Mouse (Mus musculus) MEL (cell line): ENCODE results near the gene Mllt11. TPM values are rescaled to one million over a fixed set of nuclear protein-coding genes. Genes with fewer than 3 reads are reported as not detected.

Experiments
- DNase-seq: peaks from one replicate; pipeline ENCODE4 v3.0.0; 2011; ENCODE audit warnings: low read depth, low spot score
- H3K27ac ChIP-seq: 2 replicates; pipeline ENCODE4 v1.5.1; 2012; ENCODE audit warnings: low read depth, mild to moderate bottlenecking, control low read depth, low read length, moderate library complexity; ENCODE audit not compliant: control insufficient read depth
- H3K27me3 ChIP-seq, 2 experiments: fragments of 150-350 bp in 1 of 2; sonication (generic) in 1 of 2; 2 replicates each; pipeline ENCODE4 v1.6.1; 2012; ENCODE audit warnings: low read length in 2 of 2, mild to moderate bottlenecking in 2 of 2, improper control_type of control experiment in 1 of 2, moderate library complexity in 1 of 2; ENCODE audit not compliant: insufficient read depth in 2 of 2, control insufficient read depth in 1 of 2
- H3K36me3 ChIP-seq, 2 experiments: 2 replicates each; pipeline ENCODE4 v1.6.1; 2012 to 2014; ENCODE audit warnings: low read length in 2 of 2, improper control_type of control experiment in 1 of 2, inconsistent platforms in 1 of 2, mild to moderate bottlenecking in 1 of 2; ENCODE audit not compliant: insufficient read depth in 2 of 2, control insufficient read depth in 1 of 2
- H3K4me1 ChIP-seq, 2 experiments: fragments of 150-350 bp in 1 of 2; sonication (generic) in 1 of 2; 2 replicates each; pipeline ENCODE4 v1.6.1; 2012; ENCODE audit warnings: low read length in 2 of 2, improper control_type of control experiment in 1 of 2, mild to moderate bottlenecking in 1 of 2; ENCODE audit not compliant: insufficient read depth in 2 of 2, control insufficient read depth in 1 of 2
- H3K4me3 ChIP-seq, 2 experiments: fragments of 150-350 bp in 1 of 2; sonication (generic) in 1 of 2; 2 replicates each; pipeline ENCODE4 v1.5.1; 2012; ENCODE audit warnings: low read depth in 2 of 2, low read length in 2 of 2, mild to moderate bottlenecking in 2 of 2, moderate library complexity in 2 of 2, control low read depth in 1 of 2, improper control_type of control experiment in 1 of 2; ENCODE audit not compliant: control insufficient read depth in 1 of 2, insufficient read depth in 1 of 2
- H3K79me2 ChIP-seq: 2 replicates; pipeline ENCODE4 v1.6.1; 2012; ENCODE audit warnings: mild to moderate bottlenecking, low read length, moderate library complexity; ENCODE audit not compliant: control insufficient read depth, poor library complexity, insufficient read depth
- H3K9ac ChIP-seq: 2 replicates; pipeline ENCODE4 v1.6.1; 2012; ENCODE audit warnings: low read depth, mild to moderate bottlenecking, control low read depth, low read length, moderate library complexity; ENCODE audit not compliant: control insufficient read depth, poor library complexity, severe bottlenecking
- H3K9me3 ChIP-seq: fragments of 150-350 bp; sonication (generic); replicated peaks from 2 replicates; pipeline ENCODE4 v1.6.1; 2012; ENCODE audit warnings: mild to moderate bottlenecking, low read length, improper control_type of control experiment, moderate library complexity; ENCODE audit not compliant: insufficient read depth
- BHLHE40 ChIP-seq: IDR thresholded peaks from 2 replicates; pipeline ENCODE4 v1.6.1; 2012; ENCODE audit warnings: low read depth, mild to moderate bottlenecking, inconsistent platforms, low read length, improper control_type of control experiment, borderline replicate concordance
- CHD1 ChIP-seq: IDR thresholded peaks from 2 replicates; pipeline ENCODE4 v1.6.1; 2012; ENCODE audit warnings: low read depth, mild to moderate bottlenecking, inconsistent platforms, low read length, improper control_type of control experiment
- CHD2 ChIP-seq: IDR thresholded peaks from 2 replicates; pipeline ENCODE4 v1.6.1; 2011; ENCODE audit warnings: low read length, improper control_type of control experiment
- CTCF ChIP-seq, 3 experiments: IDR thresholded peaks in 2 of 3; conservative IDR thresholded peaks in 1 of 3; 2 replicates each; pipeline ENCODE4 v1.5.1; 2011 to 2012; ENCODE audit warnings: low read length in 3 of 3, low read depth in 2 of 3, mild to moderate bottlenecking in 2 of 3, improper control_type of control experiment in 1 of 3, inconsistent platforms in 1 of 3, mixed read lengths in 1 of 3, moderate library complexity in 1 of 3; ENCODE audit not compliant: control insufficient read depth in 1 of 3, insufficient read depth in 1 of 3, poor library complexity in 1 of 3, severe bottlenecking in 1 of 3
- EP300 ChIP-seq, 2 experiments: IDR thresholded peaks; 2 replicates each; pipeline ENCODE4 v1.6.1; 2011; ENCODE audit warnings: improper control_type of control experiment in 2 of 2, low read length in 2 of 2, low read depth in 1 of 2, mild to moderate bottlenecking in 1 of 2
- MAX ChIP-seq: IDR thresholded peaks from 2 replicates; pipeline ENCODE4 v1.6.1; 2011; ENCODE audit warnings: low read length, improper control_type of control experiment
- MYB ChIP-seq: IDR thresholded peaks from 2 replicates; pipeline ENCODE4 v1.6.1; 2011; ENCODE audit warnings: mild to moderate bottlenecking, low read depth, low read length, improper control_type of control experiment
- MYC ChIP-seq: IDR thresholded peaks from 2 replicates; pipeline ENCODE4 v1.6.1; 2011; ENCODE audit warnings: low read depth, mild to moderate bottlenecking, low read length, improper control_type of control experiment, moderate library complexity
- NELFE ChIP-seq: IDR thresholded peaks from 2 replicates; pipeline ENCODE4 v1.6.1; 2011; ENCODE audit warnings: low read depth, low read length, improper control_type of control experiment
- POLR2AphosphoS2 ChIP-seq: IDR thresholded peaks from 2 replicates; pipeline ENCODE4 v1.6.1; 2011; ENCODE audit warnings: low read length, improper control_type of control experiment
- RCOR1 ChIP-seq: IDR thresholded peaks from 2 replicates; pipeline ENCODE4 v1.6.1; 2012; ENCODE audit warnings: low read depth, mild to moderate bottlenecking, inconsistent platforms, low read length, improper control_type of control experiment
- SIN3A ChIP-seq: IDR thresholded peaks from 2 replicates; pipeline ENCODE4 v1.6.1; 2012; ENCODE audit warnings: low read length, improper control_type of control experiment, inconsistent platforms
- TAL1 ChIP-seq: IDR thresholded peaks from 2 replicates; pipeline ENCODE4 v1.6.1; 2012; ENCODE audit warnings: mild to moderate bottlenecking, inconsistent platforms, low read length, moderate library complexity, mixed read lengths
- TBP ChIP-seq: IDR thresholded peaks from 2 replicates; pipeline ENCODE4 v1.8.0; 2011; ENCODE audit warnings: low read depth, low read length, improper control_type of control experiment
- UBTF ChIP-seq: IDR thresholded peaks from 2 replicates; pipeline ENCODE4 v1.6.1; 2012; ENCODE audit warnings: low read depth, mild to moderate bottlenecking, inconsistent platforms, low read length, improper control_type of control experiment, moderate library complexity, borderline replicate concordance; ENCODE audit not compliant: insufficient read depth
- USF2 ChIP-seq, 2 experiments: IDR thresholded peaks; 2 replicates each; pipeline ENCODE4 v1.6.1; 2011 to 2012; ENCODE audit warnings: improper control_type of control experiment in 2 of 2, low read length in 2 of 2, borderline replicate concordance in 1 of 2, inconsistent platforms in 1 of 2, low read depth in 1 of 2, mild to moderate bottlenecking in 1 of 2; ENCODE audit not compliant: insufficient read depth in 1 of 2
- polyA plus RNA-seq, 2 experiments: library from polyadenylated mRNA; stranded (reverse) in 1 of 2; unstranded in 1 of 2; fragments of >175 nt in 1 of 2; fragments of >200 nt in 1 of 2; gene quantifications; 2 replicates each; pipeline versions ENCODE4 v1.2.1 to v1.2.4; 2012; ENCODE audit warnings: low replicate concordance in 2 of 2, low read depth in 1 of 2; ENCODE audit not compliant: insufficient read length in 2 of 2, insufficient read depth in 1 of 2, missing spikeins in 1 of 2
- total RNA-seq: library from RNA; depleted of rRNA; stranded (reverse); fragments of 300-350 nt; gene quantifications from 2 replicates; pipeline ENCODE4 v1.2.3, GENCODE M21; 2012

Gene Mllt11
- total and polyA plus RNA-seq, 3 experiments: 7.3 to 24.6 TPM; not detected in 1

GRCm38 (mm10) chr3:95261975-95262374, 30.0 kb upstream of the Mllt11 start:
- Histone ChIP-seq H3K4me3 (no peak overlapping the region), H3K27me3 (no peaks in the 10 kb centered on the region), H3K27ac (no peak overlapping the region), H3K79me2 (no peaks in the 10 kb centered on the region), H3K36me3 (peaks cover 3 to 24% of the 10 kb centered on the region in 2 experiments; a peak in 3 of 4 replicates), H3K9me3 (no peaks in the 10 kb centered on the region), H3K9ac (no peak overlapping the region), H3K4me1 (no peaks in the 10 kb centered on the region)
- DNase-seq: no peak
- no peak for TF ChIP-seq UBTF
- TF ChIP-seq CHD2: no peak
- no peak for TF ChIP-seq CTCF (IDR thresholded peaks at IDR 0.05 in 2 of 3, conservative IDR thresholded peaks at IDR 0.05 in 1 of 3; ENCODE audit: control insufficient read depth in 1 of 3, insufficient read depth in 1 of 3, low read depth in 2 of 3, low read length in 3 of 3, poor library complexity in 1 of 3, severe bottlenecking in 1 of 3)
- TF ChIP-seq RCOR1: no peak
- TF ChIP-seq CHD1: no peak
- no peak for TF ChIP-seq NELFE

- no peak for DNase-seq
- Histone ChIP-seq H3K36me3 (peaks cover 0 to 22% of the 10 kb centered on the region in 2 experiments; a peak in 2 of 4 replicates), H3K4me1 (no peaks in the 10 kb centered on the region), H3K27me3 (no peaks in the 10 kb centered on the region), H3K9ac (no peak overlapping the region), H3K79me2 (no peaks in the 10 kb centered on the region), H3K9me3 (no peaks in the 10 kb centered on the region), H3K4me3 (no peak overlapping the region), H3K27ac (no peak overlapping the region)
- TF ChIP-seq MYC (no peak), POLR2AphosphoS2 (no peak), BHLHE40 (no peak), NELFE (no peak), USF2 (IDR thresholded peaks at IDR 0.05; ENCODE audit: borderline replicate concordance in 1 of 2, insufficient read depth in 1 of 2, low read depth in 1 of 2, low read length in 2 of 2) (no peak), TAL1 (no peak), MYB (no peak), EP300 (IDR thresholded peaks at IDR 0.05; ENCODE audit: low read depth in 1 of 2, low read length in 2 of 2) (no peak), SIN3A (no peak), TBP (no peak), MAX (no peak)
Observed at GRCm38 (mm10) chr3:95256931-95257330, 25.0 kb upstream of the Mllt11 start.
